Mouse (Mus musculus) heart, embryonic 16.5 days (tissue): Measurements from ENCODE around the gene Zfp287. TPM values are rescaled to one million over a fixed set of nuclear protein-coding genes. Genes with fewer than 3 reads are reported as not detected.

Experiments used
- ATAC-seq: fragments of 200-750 bp; cut with Nextera tagmentation; replicated peaks from 2 replicates; pipeline ENCODE4 v1.8.0; 2017; ENCODE audit warnings: moderate number of reproducible peaks; ENCODE audit not compliant: insufficient read depth, low FRiP score; ENCODE audit errors: extremely low read depth
- H3K27ac ChIP-seq: fragments of 300-500 bp; sonication (generic); 2 replicates; pipeline ENCODE4 v1.5.1; 2014; ENCODE audit warnings: mild to moderate bottlenecking, low read length, control low read depth, moderate library complexity
- H3K27me3 ChIP-seq: fragments of 300-500 bp; sonication (generic); 2 replicates; pipeline ENCODE4 v1.6.1; 2014; ENCODE audit warnings: low read length, mixed read lengths; ENCODE audit not compliant: control insufficient read depth, insufficient read depth
- H3K36me3 ChIP-seq: fragments of 300-500 bp; sonication (generic); 2 replicates; pipeline ENCODE4 v1.6.1; 2014; ENCODE audit not compliant: control insufficient read depth, insufficient read depth
- H3K4me1 ChIP-seq: fragments of 300-500 bp; sonication (generic); 2 replicates; pipeline ENCODE4 v1.6.1; 2014; ENCODE audit warnings: low read length, mixed read lengths; ENCODE audit not compliant: control insufficient read depth, insufficient read depth
- H3K4me2 ChIP-seq: fragments of 300-500 bp; sonication (generic); 2 replicates; pipeline ENCODE4 v1.6.1; 2014; ENCODE audit warnings: low read depth, mild to moderate bottlenecking, control low read depth, low read length
- H3K4me3 ChIP-seq: fragments of 300-500 bp; sonication (generic); 2 replicates; pipeline ENCODE4 v1.5.1; 2014; ENCODE audit warnings: mild to moderate bottlenecking, control low read depth, low read length
- H3K9ac ChIP-seq: fragments of 300-500 bp; sonication (generic); 2 replicates; pipeline ENCODE4 v1.6.1; 2014; ENCODE audit warnings: low read length, control low read depth
- H3K9me3 ChIP-seq: fragments of 300-500 bp; sonication (generic); replicated peaks from 2 replicates; pipeline ENCODE4 v1.6.1; 2016; ENCODE audit warnings: low read length; ENCODE audit not compliant: control insufficient read depth
- WGBS: fragments of 180-500 bp; shearing (Covaris S2); extraction: QIAGEN DNeasy Blood & Tissue Kit; methylation state at CpG from one replicate; pipeline ENCODE4 v1.1.7; 2014; 5-methylcytosine and 5-hydroxymethylcytosine counted together
- polyA plus RNA-seq: library from polyadenylated mRNA; unstranded; fragments of >200 nt; fragmentation: Nextera tagmentation; extraction: Ambion mirVana; gene quantifications from 2 replicates; pipeline ENCODE4 v1.2.1, GENCODE M21; 2015

The Zfp287 gene
- polyA plus RNA-seq, 1 experiment from 2014 or later, result 3.9 TPM

DNA sequence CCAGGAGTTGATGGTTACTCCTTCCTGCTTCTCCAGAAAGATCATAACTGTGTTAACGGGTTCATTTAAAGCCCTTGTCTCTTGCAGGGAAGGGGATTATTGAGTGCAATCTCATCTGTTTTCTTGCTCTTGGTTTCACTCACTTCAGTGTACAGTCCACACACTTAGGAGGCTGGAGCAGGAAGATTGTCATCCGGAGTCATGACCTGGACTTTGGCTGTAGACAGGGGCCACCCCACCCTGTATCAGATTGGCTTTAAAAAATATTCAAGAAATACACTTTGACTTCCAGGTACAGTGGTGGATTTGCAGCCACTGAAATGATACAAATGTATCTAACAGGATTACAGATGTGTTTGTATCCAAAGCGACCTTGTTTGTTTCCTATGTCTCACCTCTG, 40.1 kb downstream of the Zfp287 start:
- Histone ChIP-seq H3K36me3 (no peaks in the 10 kb centered on the region), H3K9me3 (no peaks in the 10 kb centered on the region; the same call in none of the 2 replicates), H3K4me2 (no peak overlapping the region), H3K4me1 (no peaks in the 10 kb centered on the region), H3K27me3 (no peaks in the 10 kb centered on the region), H3K27ac (no peak overlapping the region), H3K9ac (no peak overlapping the region), H3K4me3 (no peak overlapping the region)
- WGBS, result 83% methylated on average over 3 of the region's 3 CpGs
- no peak for ATAC-seq

DNA sequence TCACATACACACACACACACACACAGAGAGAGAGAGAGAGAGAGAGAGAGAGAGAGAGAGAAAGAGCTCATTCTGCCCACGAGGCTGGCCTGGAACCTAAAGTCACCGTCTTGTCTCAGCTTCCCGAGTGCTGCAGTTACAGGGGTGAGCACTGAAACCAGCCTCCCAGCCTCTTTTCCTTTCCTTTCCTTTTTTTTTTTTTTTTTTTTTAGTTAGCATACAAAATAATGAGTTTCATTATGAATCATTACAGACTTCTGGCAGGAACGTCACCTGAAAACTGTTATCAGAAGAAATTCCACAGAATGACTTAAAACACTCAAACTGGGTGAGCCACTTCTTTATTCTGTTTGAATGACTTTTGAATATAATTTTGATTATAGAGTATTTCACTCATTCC, 51.8 kb downstream of the Zfp287 start:
- Histone ChIP-seq H3K4me3 (no peak overlapping the region), H3K27ac (no peak overlapping the region), H3K4me1 (0 out of 2 replicates have a peak, but pooled peaks cover 2% of the 10 kb centered on the region), H3K9ac (no peak overlapping the region), H3K27me3 (no peaks in the 10 kb centered on the region), H3K9me3 (no peaks in the 10 kb centered on the region), H3K4me2 (no peak overlapping the region), H3K36me3 (no peaks in the 10 kb centered on the region)
- 76% methylated on average over 4 of the region's 4 CpGs for WGBS
- no peak for ATAC-seq

DNA sequence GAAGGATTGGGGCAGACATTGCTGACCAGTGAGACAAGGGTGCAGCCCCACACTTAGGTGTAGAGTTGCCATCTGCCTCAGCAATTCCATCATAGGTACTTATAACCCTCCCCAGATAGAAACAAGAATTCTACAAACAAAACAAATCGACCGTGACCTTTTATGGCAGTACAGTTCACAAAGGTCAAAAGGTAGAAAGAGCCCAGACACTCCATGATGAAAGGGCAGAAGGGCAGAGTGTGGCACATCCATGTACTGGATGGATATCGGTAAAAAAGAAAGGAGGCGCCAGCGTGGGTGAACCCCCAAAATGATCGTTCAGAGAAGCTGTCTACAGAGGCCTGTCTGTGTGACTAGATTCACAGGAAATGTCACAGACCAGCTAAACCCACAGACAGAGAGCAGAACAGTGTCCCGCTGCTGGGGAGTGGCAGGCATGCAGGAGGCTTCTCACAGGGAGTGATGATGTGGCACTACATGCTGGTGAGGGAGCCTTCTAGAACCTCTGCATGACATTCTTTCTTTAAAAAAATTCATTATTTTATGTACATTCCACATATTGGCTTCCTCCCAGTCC, 52.8 kb downstream of the Zfp287 start:
- 80% methylated on average over 7 of the region's 7 CpGs for WGBS
- H3K36me3 ChIP-seq, result no peaks in the 10 kb centered on the region
- 0 out of 2 replicates have a peak, but pooled peaks cover 2% of the 10 kb centered on the region for H3K4me1 ChIP-seq
- H3K9me3 ChIP-seq, result no peaks in the 10 kb centered on the region
- no peak overlapping the region for H3K9ac ChIP-seq
- no peak for ATAC-seq
- no peak overlapping the region for H3K4me2 ChIP-seq
- H3K27ac ChIP-seq, result no peak overlapping the region
- H3K27me3 ChIP-seq, result no peaks in the 10 kb centered on the region
- no peak overlapping the region for H3K4me3 ChIP-seq

DNA sequence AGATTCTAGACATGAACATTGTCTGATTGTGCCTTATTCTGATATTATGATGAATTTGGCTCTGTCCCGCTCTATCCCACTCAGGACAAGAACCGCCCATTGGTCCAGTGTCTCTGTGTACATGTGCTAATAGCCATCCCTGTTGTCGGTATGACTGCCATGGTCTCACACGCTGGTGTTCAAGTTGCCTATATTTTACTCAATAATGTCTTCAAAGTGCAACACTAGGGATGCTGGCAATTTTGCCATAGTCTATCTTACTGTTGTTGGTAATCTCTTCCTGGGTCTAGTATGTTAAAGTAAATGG, 55.5 kb downstream of the Zfp287 start:
- 89% methylated on average over 4 of the region's 4 CpGs for WGBS
- H3K27ac ChIP-seq, result no peak overlapping the region
- H3K9me3 ChIP-seq, result no peaks in the 10 kb centered on the region
- no peaks in the 10 kb centered on the region for H3K36me3 ChIP-seq
- no peak for ATAC-seq
- no peak overlapping the region for H3K4me2 ChIP-seq
- no peaks in the 10 kb centered on the region for H3K27me3 ChIP-seq
- H3K4me3 ChIP-seq, result no peak overlapping the region
- no peak overlapping the region for H3K9ac ChIP-seq
- 0 out of 2 replicates have a peak, but pooled peaks cover 2% of the 10 kb centered on the region for H3K4me1 ChIP-seq

DNA sequence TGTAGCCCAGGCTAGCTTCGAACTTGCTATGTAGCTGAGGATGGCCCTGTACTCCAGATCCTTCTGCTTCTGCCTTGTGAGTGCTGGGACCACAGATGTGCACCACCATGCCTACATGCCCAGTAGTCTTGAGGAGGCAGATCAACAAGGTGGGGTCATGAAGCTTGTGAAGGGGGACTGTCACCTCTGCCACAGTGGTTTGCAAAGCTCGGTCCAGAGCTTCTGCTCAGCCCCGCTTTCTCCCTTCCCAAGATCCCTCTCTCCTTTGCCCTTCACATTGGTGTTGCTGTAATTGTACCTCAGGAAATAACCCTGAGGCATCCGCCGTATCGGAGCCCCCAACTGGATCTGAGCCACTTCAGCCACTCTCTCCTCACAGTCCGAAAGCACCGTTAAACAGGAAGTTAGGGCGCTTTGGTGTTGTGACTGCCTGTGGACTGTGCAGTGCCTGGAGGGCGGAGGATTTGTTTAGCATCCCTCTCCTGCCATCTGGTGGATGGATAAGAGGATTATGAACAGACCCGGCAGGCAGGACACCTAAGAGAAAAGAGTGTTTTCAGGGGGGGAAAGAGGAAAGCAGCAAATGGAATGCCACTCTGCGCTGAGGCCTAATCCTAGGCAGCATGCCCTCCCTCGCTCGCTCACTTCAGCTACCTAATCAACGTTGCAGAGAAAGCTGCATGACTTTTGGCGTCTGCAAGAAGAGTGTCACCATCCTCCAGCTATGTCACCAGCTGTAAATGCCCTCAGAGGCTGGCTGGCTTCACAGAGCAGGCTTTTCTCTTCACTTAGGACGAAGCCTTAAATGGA, 56.0 kb downstream of the Zfp287 start:
- H3K4me1 ChIP-seq, result 0 out of 2 replicates have a peak, but pooled peaks cover 2% of the 10 kb centered on the region
- 17% methylated on average over 17 of the region's 17 CpGs for WGBS
- no peak overlapping the region for H3K27ac ChIP-seq
- H3K9me3 ChIP-seq, result no peaks in the 10 kb centered on the region
- H3K9ac ChIP-seq, result peak overlapping the region; percentile 79
- peak overlapping the region; percentile 48 for H3K4me3 ChIP-seq
- H3K4me2 ChIP-seq, result peak overlapping the region; percentile 80
- H3K27me3 ChIP-seq, result no peaks in the 10 kb centered on the region
- peak; percentile 90 for ATAC-seq
- no peaks in the 10 kb centered on the region for H3K36me3 ChIP-seq

DNA sequence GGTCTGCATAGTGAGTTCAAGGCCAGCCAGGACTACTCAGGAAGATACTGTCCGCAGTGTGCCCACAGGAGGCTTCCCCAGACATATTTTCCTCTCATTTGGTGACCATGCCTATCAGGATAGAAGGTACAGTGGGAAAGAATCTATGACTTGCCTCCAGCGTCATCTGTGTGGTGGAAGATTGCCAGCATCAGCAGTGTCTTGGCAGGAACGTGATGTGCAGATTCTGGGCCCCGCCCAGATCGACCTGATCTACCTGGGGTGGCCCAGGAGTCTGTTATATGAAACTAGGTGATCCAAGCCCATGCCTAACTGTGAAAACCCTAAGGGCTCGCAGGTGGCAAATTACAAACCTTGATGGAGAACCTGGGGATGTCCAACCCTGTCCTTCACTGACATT, 61.7 kb downstream of the Zfp287 start:
- ATAC-seq, result no peak
- WGBS, result 69% methylated on average over 6 of the region's 6 CpGs
- no peak overlapping the region for H3K4me3 ChIP-seq
- H3K4me2 ChIP-seq, result no peak overlapping the region
- no peak overlapping the region for H3K27ac ChIP-seq
- H3K4me1 ChIP-seq, result peaks cover 2% of the 10 kb centered on the region; the same call in 1 of the 2 replicates
- H3K27me3 ChIP-seq, result no peaks in the 10 kb centered on the region
- H3K36me3 ChIP-seq, result no peaks in the 10 kb centered on the region
- H3K9me3 ChIP-seq, result no peaks in the 10 kb centered on the region
- H3K9ac ChIP-seq, result no peak overlapping the region

DNA sequence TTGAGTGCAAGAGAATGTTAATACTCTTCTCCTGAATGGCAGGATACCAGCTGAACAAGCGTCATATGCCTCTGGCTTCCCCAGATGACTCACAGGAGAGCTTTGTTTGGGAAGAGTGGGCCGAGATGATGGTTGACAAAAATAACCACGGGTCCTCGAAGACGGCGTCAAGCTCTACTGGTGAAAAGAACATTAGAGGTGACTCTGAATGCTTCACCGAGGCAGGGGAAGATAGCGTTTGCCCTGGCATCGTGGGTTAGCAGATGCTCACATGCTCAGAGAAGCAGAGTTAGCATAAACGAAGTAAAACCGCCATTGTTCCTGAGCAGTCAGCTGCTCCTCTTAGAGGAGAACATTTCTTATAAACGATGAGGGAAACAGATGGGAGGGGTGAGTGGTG, 62.2 kb downstream of the Zfp287 start:
- Histone ChIP-seq H3K27ac (no peak overlapping the region), H3K27me3 (no peaks in the 10 kb centered on the region), H3K4me1 (peaks cover 2% of the 10 kb centered on the region; the same call in 1 of the 2 replicates), H3K36me3 (0 out of 2 replicates have a peak, but pooled peaks cover 2% of the 10 kb centered on the region), H3K9me3 (no peaks in the 10 kb centered on the region), H3K9ac (no peak overlapping the region), H3K4me2 (peak overlapping the region; percentile 21; the same call in 1 of the 2 replicates), H3K4me3 (no peak overlapping the region)
- 29% methylated on average over 12 of the region's 12 CpGs for WGBS
- ATAC-seq, result no peak

DNA sequence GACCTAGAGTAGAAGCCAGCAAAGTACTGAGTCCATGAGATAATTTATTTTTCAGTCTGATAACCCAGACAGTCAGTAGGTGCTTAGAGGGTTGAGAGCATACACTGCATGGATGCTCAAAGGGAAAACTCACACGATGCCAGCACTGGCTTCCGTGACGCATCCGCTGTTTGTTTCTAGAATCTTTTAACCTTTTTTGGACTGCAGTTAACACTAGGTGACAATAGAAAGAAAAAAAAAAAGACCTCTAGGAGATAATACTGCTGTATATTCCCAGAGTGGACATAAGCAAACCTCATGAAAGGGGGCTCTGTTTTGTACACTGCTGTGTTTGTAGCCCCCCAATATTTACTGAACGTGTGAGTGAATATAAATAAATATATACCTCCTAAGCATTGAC, 62.7 kb downstream of the Zfp287 start:
- Histone ChIP-seq H3K9me3 (no peaks in the 10 kb centered on the region), H3K4me2 (no peak overlapping the region), H3K4me3 (no peak overlapping the region), H3K27ac (no peak overlapping the region), H3K9ac (no peak overlapping the region), H3K36me3 (0 out of 2 replicates have a peak, but pooled peaks cover 2% of the 10 kb centered on the region), H3K27me3 (no peaks in the 10 kb centered on the region), H3K4me1 (peaks cover 2% of the 10 kb centered on the region; the same call in 1 of the 2 replicates)
- ATAC-seq, result no peak
- 82% methylated on average over 5 of the region's 5 CpGs for WGBS

DNA sequence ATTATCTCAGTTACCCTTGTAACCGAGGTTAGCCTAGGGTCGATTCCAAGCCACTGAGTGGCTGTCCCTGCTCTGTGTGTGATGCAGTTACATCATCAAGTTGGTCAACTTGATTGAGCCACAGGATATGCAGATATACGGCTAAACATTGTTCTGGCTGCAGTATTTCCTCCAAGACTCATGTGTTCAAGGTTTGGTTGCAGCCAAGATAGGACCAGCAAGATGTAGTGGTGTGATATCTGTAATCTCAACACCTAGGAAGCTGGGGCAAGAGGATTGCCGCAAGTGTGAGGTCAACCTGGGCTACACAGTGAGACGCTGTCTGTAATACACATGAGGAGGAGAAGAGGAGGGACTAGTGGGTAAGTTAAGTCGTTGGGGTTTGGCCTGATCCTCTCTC, 67.5 kb downstream of the Zfp287 start:
- Histone ChIP-seq H3K9ac (no peak overlapping the region), H3K4me1 (peaks cover 5% of the 10 kb centered on the region; the same call in 1 of the 2 replicates), H3K4me3 (no peak overlapping the region), H3K4me2 (no peak overlapping the region), H3K27me3 (no peaks in the 10 kb centered on the region), H3K27ac (no peak overlapping the region), H3K36me3 (0 out of 2 replicates have a peak, but pooled peaks cover 2% of the 10 kb centered on the region), H3K9me3 (no peaks in the 10 kb centered on the region)
- 73% methylated on average over 6 of the region's 6 CpGs for WGBS
- ATAC-seq, result no peak
